Mouse (Mus musculus): ENCODE data around the gene Tmem101.

Tmem101 gene

DNA sequence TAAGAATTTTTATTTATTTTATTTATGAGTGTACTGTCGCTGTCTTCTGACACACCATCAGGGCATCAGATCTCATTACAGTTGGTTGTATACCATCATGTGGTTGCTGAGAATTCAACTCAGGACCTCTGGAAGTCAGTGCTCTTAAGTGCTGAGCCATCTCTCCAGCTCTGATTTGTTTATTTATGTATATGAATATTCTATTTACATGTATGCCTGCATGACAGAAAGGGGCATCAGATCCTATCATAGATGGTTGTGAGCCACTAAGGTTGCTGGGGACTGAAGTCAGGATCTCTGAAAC lies 534 bp upstream of the Tmem101 start:
- DNase-seq (ENCODE audit: low read depth in 1 of 2, low spot score in 2 of 2) = no peak

DNA sequence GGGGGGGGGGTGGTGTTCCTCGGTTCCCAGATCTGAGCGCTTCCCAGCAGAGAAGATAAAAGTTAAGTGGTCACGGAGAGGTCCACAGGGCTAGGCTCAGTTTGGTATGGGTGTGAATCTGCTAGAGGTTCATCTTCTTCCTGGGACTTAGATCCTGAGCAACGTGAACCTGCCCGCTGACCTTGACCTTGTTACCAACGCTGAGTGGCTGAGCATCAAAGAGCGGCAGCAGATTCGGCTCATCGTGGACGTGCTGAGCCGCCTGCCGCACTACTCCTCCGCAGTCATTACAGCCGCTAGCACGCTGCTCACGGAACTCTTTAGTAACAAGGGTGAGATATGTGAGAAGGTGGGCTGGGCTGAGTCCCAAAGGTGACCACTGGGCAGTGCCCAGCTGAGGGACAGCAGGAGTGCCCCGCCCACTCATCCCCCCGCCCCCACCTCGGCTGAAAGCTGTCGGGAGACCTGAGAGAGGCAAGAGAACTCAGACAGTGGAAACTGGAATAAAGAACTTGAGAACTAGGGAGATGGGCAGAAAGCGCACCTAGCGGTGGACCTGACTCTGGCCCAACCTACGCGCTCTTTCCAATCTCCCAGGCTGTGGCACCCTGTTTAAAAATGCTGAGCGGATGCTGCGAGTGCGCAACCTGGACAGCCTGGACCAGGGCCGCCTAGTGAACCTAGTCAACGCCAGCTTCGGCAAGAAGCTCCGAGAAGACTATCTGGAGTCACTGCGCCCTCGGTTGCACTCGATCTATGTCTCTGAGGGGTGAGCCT lies 8.8 kb downstream of the Tmem101 start:
- no peak for DNase-seq (ENCODE audit: low read depth in 1 of 2, low spot score in 2 of 2)

DNA sequence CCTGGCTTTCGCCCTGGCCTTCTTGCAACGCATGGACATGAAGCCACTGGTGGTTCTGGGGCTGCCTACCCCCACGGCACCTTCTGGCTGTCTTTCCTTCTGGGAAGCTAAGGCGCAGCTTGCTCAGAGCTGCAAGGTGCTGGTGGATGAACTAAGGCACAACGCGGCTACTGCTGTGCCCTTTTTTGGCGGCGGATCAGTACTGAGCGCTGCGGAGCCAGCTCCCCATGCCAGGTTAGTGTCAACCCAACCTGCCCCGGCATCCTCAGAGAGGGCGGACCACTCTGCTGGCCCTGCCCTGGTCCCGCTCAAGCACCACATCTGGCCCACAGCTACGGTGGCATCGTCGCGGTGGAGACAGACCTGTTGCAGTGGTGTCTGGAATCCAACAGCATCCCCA lies 9.7 kb downstream of the Tmem101 start:
- DNase-seq (ENCODE audit: low read depth in 1 of 2, low spot score in 2 of 2) = no peak

DNA sequence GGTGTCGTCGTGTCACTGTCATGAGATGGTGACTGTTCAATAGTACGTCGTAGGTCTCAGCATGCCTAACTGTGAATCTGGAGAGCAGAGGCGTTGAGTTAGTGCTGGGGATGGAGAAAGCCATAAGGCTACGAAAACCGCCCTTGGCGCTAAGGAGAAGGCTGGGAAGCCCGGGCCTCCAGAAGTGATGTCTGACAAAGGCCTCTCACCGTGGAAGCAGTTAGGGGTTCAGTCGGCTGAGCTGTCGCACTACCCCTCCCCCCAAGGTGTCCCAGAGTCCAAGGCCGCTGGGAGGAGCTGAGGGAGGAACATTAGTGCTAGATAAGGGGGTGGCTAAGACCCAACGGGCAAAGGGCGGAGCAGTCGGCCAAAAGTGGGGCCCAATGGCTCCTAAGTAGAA lies 10.2 kb downstream of the Tmem101 start:
- DNase-seq (ENCODE audit: low read depth in 1 of 2, low spot score in 2 of 2) = no peak

DNA sequence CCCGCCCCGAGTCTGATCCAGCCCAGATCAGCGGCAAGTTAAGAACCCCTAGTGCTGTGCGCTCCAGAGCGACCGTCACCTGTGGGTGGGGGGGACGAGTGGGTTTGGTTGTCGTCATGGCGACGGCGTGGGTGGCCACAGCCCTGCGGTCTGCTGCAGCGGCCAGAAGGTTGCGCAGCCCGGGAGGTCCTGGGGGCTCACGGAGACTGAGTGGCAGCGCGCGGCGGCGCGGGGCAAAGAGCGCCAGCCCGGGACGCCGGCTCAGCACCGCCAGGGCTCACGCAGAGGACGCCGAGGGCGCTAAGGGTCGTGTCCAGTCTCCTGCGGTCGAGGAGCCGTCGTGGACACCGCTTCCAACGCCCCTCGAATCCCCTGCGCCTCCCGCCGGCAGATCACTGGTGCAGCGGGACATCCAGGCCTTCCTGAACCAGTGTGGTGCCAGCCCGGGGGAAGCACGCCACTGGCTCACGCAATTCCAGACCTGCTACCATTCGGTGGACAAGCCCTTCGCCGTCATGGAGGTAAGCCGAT lies 10.7 kb downstream of the Tmem101 start, which contains the start of gene Nags:
Nags (plus strand) TSS at position 43 of the 531 bp plus-strand sequence.
- no peak for DNase-seq (ENCODE audit: low read depth in 1 of 2, low spot score in 2 of 2)

DNA sequence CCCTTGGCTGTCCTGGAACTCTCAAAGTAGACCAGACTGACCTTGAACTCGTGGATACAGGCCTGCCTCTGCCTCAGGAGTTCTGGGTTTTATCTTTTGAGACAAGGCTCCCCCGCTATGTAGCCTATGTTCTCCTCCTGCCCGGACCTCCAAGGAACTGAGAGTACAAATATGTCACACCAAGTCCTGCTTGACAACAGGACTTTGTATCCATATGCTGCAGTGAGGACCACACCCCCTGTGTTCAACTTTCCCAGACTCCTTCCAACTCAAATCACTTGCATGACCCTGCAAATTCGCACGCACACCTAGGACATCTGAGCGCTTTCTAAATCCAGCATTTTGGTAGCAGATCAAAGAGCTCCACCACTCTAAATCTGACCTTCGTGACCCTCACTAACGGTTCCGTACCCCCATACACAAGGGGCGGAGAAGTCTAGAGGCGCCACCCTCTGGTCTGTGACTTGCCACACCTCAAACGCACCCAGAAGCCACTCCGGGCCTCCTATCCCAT lies 11.2 kb downstream of the Tmem101 start:
- no peak for DNase-seq (ENCODE audit: low read depth in 1 of 2, low spot score in 2 of 2)

DNA sequence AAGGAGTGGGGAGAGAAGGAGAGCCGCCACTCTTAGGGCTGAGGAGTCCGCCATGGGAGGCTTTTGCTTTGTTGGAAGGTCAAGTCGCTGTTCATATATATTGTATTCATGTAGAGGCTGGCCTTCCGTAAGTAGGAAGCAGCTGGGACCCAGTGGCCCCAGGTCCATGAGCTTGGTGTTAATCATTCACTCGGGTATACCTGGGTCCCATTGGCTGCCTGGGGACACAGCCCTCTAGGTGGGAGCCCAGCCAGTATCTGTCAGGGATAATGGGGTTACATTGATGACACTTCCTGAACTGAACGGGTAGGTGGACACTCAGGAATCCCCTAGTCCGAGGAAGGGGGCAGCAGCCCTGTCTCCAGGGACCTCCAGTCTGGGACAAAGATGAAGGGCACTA lies 13.8 kb downstream of the Tmem101 start:
- DNase-seq (ENCODE audit: low read depth in 1 of 2, low spot score in 2 of 2) = no peak

DNA sequence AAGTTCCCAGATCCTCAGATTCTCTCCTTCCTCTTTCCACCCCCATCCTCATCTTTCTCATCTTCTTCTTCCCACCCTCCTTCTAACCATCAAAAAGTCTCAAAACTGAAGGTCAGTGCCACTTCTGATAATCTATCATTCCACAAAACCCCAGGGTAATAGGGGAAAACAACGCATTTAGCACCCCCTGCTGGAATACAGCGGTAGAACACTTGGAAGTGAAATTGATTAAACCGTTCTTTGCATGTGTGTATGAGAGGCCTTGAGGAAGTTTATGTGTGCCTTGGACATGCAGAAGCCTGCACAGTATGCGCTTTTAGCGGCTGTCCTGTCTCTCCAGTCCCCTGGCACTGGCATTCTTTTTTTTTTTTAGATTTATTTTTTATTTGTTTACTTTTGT lies 15.7 kb downstream of the Tmem101 start:
- DNase-seq (ENCODE audit: low read depth in 1 of 2, low spot score in 2 of 2) = peak in 1 of 2 experiments; percentile 58

DNA sequence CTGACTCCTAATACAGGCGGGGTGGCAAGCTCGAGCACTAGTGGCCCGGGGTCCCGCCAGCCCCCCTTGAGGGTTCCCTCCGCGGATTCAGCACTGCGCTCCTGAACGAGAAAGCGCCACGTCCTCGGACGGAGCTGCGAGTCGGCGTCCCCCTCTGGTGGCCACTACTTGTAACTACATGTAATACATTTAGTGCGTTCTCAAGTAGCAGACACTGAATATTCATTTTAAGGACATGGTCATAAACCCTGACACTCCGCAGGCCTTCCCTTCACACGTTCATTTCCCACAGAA lies 17.8 kb downstream of the Tmem101 start:
- DNase-seq (ENCODE audit: low read depth in 1 of 2, low spot score in 2 of 2) = peak in 1 of 2 experiments; percentile 33

DNA sequence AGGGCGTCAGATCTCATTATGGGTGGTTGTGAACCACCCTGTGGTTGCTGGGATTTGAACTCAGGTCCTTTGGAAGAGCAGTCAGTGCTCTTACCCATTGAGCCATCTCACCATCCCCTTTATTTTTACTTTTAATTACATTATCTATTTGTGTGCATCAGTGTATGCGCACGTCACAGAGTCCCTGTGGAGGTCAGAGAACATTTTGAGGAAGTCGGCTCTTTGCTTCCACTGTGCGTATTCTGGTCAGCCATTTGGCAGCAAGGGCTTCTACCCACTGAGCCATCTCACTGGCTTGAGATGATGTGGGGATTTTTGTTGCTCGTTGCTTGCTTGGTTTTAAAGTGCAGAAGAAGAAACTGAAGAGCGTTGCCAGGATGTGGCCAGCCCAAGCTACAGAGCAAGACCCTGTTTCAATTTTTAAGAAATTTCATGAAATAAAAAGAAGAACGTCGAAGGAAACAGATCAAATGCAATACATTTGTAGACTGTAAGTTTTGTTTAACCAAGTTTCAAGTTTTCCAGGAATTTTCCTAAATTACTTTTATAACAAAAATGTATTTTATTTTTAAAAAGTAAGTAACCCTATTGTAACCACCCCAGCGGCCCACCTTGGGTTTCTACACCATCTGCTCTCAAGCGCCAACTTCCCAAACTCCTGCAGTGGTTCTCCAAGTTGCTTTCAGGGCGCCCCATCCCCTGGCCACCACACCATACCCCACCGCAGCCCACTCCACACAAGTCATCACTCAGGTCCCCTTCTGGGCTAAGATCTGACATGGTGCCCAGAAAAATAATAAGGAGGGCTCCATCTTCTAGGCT lies 18.4 kb downstream of the Tmem101 start:
- peak in 1 of 2 experiments; percentile 25 for DNase-seq (ENCODE audit: low read depth in 1 of 2, low spot score in 2 of 2)

DNA sequence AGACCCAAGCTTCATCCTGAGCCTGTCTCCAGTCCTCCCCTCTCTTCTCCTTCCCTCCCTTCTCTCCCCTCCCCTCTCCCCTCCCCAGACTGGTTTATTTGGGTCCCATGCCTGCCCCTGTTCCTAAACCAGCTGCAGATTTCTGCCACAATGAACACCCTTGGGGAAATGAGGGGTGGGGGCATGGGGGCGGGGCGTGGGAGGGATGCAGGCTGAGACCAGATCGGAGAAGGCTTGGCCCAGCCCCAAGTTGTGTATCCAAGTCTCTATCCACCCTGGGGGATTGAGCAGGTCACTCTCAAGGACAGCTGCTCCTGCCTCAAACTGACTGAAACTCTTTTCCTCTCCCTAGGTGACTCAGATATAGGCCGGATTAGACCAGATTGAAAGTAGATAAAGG lies 21.7 kb downstream of the Tmem101 start:
- DNase-seq (ENCODE audit: low read depth in 1 of 2, low spot score in 2 of 2) = no peak

DNA sequence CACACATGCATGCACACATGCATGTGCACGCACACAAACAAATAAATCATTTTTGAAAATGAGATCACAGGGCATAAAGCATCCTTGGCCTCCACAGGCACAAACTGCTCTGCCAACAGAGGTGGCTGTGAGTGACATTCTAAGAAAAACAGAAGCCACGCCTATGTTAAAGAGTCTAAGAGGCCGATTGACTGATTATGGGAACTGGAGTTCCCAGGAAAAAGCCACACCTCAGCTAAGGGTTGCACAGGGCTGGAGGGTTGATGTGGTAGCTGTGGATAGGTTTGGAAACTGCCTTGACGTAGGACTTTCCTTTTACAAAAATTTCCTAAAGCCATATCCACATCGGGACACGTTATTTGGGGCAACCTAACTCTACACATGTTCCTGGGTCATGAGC lies 38.8 kb downstream of the Tmem101 start:
- no peak for DNase-seq (ENCODE audit: low read depth in 1 of 2, low spot score in 2 of 2)

DNA sequence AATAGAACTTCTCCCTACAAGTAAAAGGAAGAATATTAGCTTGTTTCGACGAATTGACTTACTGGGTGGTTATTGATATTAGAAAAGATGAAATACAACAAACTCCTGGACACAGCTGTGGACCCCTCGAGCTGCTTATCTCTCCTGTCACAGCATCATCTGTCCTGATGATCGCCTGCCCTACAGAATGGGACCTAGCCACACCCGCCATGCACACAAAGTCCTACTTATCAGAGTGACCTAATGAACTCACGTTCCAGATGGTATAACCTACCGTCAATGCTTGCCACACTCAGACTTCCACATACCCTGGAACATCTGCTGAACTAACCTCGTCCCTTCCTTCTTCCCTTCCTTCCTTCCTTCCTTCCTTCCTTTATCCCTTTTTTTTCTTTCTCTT lies 40.0 kb downstream of the Tmem101 start:
- DNase-seq (ENCODE audit: low read depth in 1 of 2, low spot score in 2 of 2) = no peak

DNA sequence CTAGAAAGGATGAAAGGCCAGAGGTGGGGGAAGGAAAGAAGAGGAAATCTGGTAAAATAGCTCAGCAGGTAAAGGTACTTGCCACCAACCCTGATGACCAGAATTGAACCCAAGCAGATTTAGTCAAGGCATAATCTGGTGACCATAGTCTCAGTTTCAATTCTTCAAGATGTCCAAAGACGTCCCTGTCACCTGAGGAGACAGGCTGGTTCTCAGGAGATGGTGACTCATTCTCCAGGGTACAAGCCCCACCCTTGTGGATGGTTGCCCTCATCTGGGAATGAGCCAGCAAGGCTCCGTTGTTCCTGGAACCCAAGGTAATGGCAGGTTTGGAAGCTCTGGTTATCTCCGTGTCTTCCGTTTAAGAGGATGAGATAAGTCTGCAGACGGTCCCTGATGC lies 44.6 kb downstream of the Tmem101 start:
- no peak for DNase-seq (ENCODE audit: low read depth in 1 of 2, low spot score in 2 of 2)

DNA sequence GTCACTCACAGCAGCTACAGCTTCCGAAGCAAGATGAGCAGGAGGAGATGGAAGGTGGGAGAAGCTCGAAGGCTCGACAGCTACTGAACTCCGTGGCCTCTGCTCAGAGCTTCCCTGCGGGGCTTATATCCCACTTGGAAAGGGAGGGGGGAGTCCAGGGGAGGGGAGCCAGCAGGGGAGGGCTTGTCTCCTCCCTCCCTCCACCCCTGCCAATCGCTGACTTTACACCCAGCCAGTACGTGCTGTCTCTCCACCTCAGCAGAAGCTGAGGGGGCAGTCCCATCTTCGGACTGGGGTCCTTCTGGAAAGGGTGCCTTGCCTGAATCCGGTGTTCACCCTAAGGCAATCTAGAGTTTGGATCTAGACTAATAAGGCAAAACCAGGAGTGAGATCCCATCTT lies 48.5 kb downstream of the Tmem101 start, which contains the start of gene Pyy:
Pyy (minus strand) TSS at position 101 of the 400 bp plus-strand sequence.
- DNase-seq (ENCODE audit: low read depth in 1 of 2, low spot score in 2 of 2) = no peak

DNA sequence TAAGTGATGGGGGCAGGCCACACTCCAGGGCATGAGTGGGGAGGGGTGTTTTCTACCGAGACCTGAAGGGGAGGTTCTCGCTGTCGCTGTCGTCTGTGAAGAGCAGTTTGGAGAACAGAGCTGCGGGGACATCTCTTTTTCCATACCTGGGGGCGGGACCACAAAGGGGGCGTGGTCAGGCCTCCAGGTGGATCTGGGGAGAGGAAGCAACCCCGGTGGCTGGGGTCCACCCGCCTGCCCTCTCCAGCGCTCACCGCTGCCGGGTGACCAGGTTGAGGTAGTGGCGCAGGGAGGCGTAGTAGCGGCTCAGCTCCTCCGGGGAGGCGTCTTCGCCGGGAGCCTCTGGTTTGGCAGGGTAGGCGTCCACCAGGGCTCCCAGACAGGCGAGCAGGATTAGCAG lies 49.3 kb downstream of the Tmem101 start:
- no peak for DNase-seq (ENCODE audit: low read depth in 1 of 2, low spot score in 2 of 2)

Measured in monocyte, adult 2 months (primary cell).